Mouse (Mus musculus): ENCODE measurements at regions not wholly inside any gene's neighbourhood (a gene's known extent, or its start where the extent isn't known, plus 50 kb on each side); places are given as distances from the start of the nearest gene placed in this dataset.

GRCm38 (mm10) chr8:128214256-128214655 lies 144.1 kb upstream of the Nrp1 start:
- H3K36me3 ChIP-seq (ENCODE audit: control insufficient read depth, insufficient read depth, low read length, poor library complexity, severe bottlenecking): no peaks in the 10 kb centered on the region
- in situ Hi-C loops (cut with MboI; ENCODE audit: low sequenced_read_pairs in 2 of 2, unreplicated experiment in 2 of 2): no loop called here
- no peaks in the 10 kb centered on the region for H3K9me3 ChIP-seq (ENCODE audit: control insufficient read depth, insufficient read depth, low read depth, low read length)
- no peaks in the 10 kb centered on the region for H3K4me1 ChIP-seq (ENCODE audit: control insufficient read depth in 2 of 2, insufficient read depth in 2 of 2, low read length in 2 of 2, poor library complexity in 1 of 2)
- no peak overlapping the region for H3K9ac ChIP-seq (ENCODE audit: insufficient read depth, low read depth, low read length, poor library complexity, severe bottlenecking)
- no peak overlapping the region for H3K4me3 ChIP-seq (ENCODE audit: insufficient read depth in 1 of 2, low read depth in 1 of 2, low read length in 2 of 2, poor library complexity in 1 of 2, severe bottlenecking in 1 of 2)
- no peak overlapping the region for H3K27ac ChIP-seq (ENCODE audit: insufficient read depth, low read depth, low read length, poor library complexity, severe bottlenecking)
- TF ChIP-seq ZNF384 (IDR thresholded peaks at IDR 0.05; ENCODE audit: low read depth, low read length) (no peak), CHD2 (IDR thresholded peaks at IDR 0.05; ENCODE audit: low read depth, low read length) (no peak), ZC3H11A (IDR thresholded peaks at IDR 0.05; ENCODE audit: borderline replicate concordance, low read depth, low read length) (no peak), HCFC1 (IDR thresholded peaks at IDR 0.05; ENCODE audit: borderline replicate concordance, insufficient read depth, low read length) (no peak), MAFK (IDR thresholded peaks at IDR 0.05; ENCODE audit: insufficient read depth, low read depth, low read length) (no peak)
- DNase-seq (ENCODE audit: low read depth, low spot score): no peak

GRCm38 (mm10) chr8:128218886-128219285 lies 139.5 kb upstream of the Nrp1 start:
- Histone ChIP-seq H3K27ac (ENCODE audit: insufficient read depth, low read depth, low read length, poor library complexity, severe bottlenecking) (no peak overlapping the region), H3K9ac (ENCODE audit: insufficient read depth, low read depth, low read length, poor library complexity, severe bottlenecking) (no peak overlapping the region)
- in situ Hi-C loops (cut with MboI; ENCODE audit: low sequenced_read_pairs in 2 of 2, unreplicated experiment in 2 of 2): no loop called here

GRCm38 (mm10) chr8:128219539-128219938 lies 138.9 kb upstream of the Nrp1 start:
- Histone ChIP-seq H3K4me3 (ENCODE audit: insufficient read depth in 1 of 2, low read depth in 1 of 2, low read length in 2 of 2, poor library complexity in 1 of 2, severe bottlenecking in 1 of 2) (no peak overlapping the region), H3K9me3 (ENCODE audit: control insufficient read depth, insufficient read depth, low read depth, low read length) (no peaks in the 10 kb centered on the region), H3K9ac (ENCODE audit: insufficient read depth, low read depth, low read length, poor library complexity, severe bottlenecking) (no peak overlapping the region), H3K36me3 (ENCODE audit: control insufficient read depth, insufficient read depth, low read length, poor library complexity, severe bottlenecking) (no peaks in the 10 kb centered on the region), H3K27ac (ENCODE audit: insufficient read depth, low read depth, low read length, poor library complexity, severe bottlenecking) (no peak overlapping the region), H3K4me1 (ENCODE audit: control insufficient read depth in 2 of 2, insufficient read depth in 2 of 2, low read length in 2 of 2, poor library complexity in 1 of 2) (no peaks in the 10 kb centered on the region)
- in situ Hi-C loops (cut with MboI; ENCODE audit: low sequenced_read_pairs in 2 of 2, unreplicated experiment in 2 of 2): no loop called here
- TF ChIP-seq ZNF384 (IDR thresholded peaks at IDR 0.05; ENCODE audit: low read depth, low read length): no peak
- no peak for TF ChIP-seq MAFK (IDR thresholded peaks at IDR 0.05; ENCODE audit: insufficient read depth, low read depth, low read length)
- no peak for TF ChIP-seq CHD2 (IDR thresholded peaks at IDR 0.05; ENCODE audit: low read depth, low read length)
- TF ChIP-seq ZC3H11A (IDR thresholded peaks at IDR 0.05; ENCODE audit: borderline replicate concordance, low read depth, low read length): no peak
- TF ChIP-seq HCFC1 (IDR thresholded peaks at IDR 0.05; ENCODE audit: borderline replicate concordance, insufficient read depth, low read length): no peak
- DNase-seq (ENCODE audit: low read depth, low spot score): no peak

More at GRCm38 (mm10) chr8:128218886-128219285, 139.5 kb upstream of the Nrp1 start:
- no peaks in the 10 kb centered on the region for H3K4me1 ChIP-seq (ENCODE audit: control insufficient read depth in 2 of 2, insufficient read depth in 2 of 2, low read length in 2 of 2, poor library complexity in 1 of 2)
- H3K36me3 ChIP-seq (ENCODE audit: control insufficient read depth, insufficient read depth, low read length, poor library complexity, severe bottlenecking): no peaks in the 10 kb centered on the region
- H3K9me3 ChIP-seq (ENCODE audit: control insufficient read depth, insufficient read depth, low read depth, low read length): no peaks in the 10 kb centered on the region
- no peak overlapping the region for H3K4me3 ChIP-seq (ENCODE audit: insufficient read depth in 1 of 2, low read depth in 1 of 2, low read length in 2 of 2, poor library complexity in 1 of 2, severe bottlenecking in 1 of 2)
- TF ChIP-seq MAFK (IDR thresholded peaks at IDR 0.05; ENCODE audit: insufficient read depth, low read depth, low read length) (no peak), ZC3H11A (IDR thresholded peaks at IDR 0.05; ENCODE audit: borderline replicate concordance, low read depth, low read length) (no peak), CHD2 (IDR thresholded peaks at IDR 0.05; ENCODE audit: low read depth, low read length) (no peak), HCFC1 (IDR thresholded peaks at IDR 0.05; ENCODE audit: borderline replicate concordance, insufficient read depth, low read length) (no peak), ZNF384 (IDR thresholded peaks at IDR 0.05; ENCODE audit: low read depth, low read length) (no peak)
- no peak for DNase-seq (ENCODE audit: low read depth, low spot score)

GRCm38 (mm10) chr8:128223092-128223491 lies 135.3 kb upstream of the Nrp1 start:
- H3K36me3 ChIP-seq (ENCODE audit: control insufficient read depth, insufficient read depth, low read length, poor library complexity, severe bottlenecking): no peaks in the 10 kb centered on the region
- no peak overlapping the region for H3K9ac ChIP-seq (ENCODE audit: insufficient read depth, low read depth, low read length, poor library complexity, severe bottlenecking)
- H3K9me3 ChIP-seq (ENCODE audit: control insufficient read depth, insufficient read depth, low read depth, low read length): no peaks in the 10 kb centered on the region
- no peak overlapping the region for H3K27ac ChIP-seq (ENCODE audit: insufficient read depth, low read depth, low read length, poor library complexity, severe bottlenecking)
- TF ChIP-seq ZC3H11A (IDR thresholded peaks at IDR 0.05; ENCODE audit: borderline replicate concordance, low read depth, low read length) (no peak), ZNF384 (IDR thresholded peaks at IDR 0.05; ENCODE audit: low read depth, low read length) (no peak), HCFC1 (IDR thresholded peaks at IDR 0.05; ENCODE audit: borderline replicate concordance, insufficient read depth, low read length) (no peak), CHD2 (IDR thresholded peaks at IDR 0.05; ENCODE audit: low read depth, low read length) (no peak), MAFK (IDR thresholded peaks at IDR 0.05; ENCODE audit: insufficient read depth, low read depth, low read length) (no peak)
- no peaks in the 10 kb centered on the region for H3K4me1 ChIP-seq (ENCODE audit: control insufficient read depth in 2 of 2, insufficient read depth in 2 of 2, low read length in 2 of 2, poor library complexity in 1 of 2)
- H3K4me3 ChIP-seq (ENCODE audit: insufficient read depth in 1 of 2, low read depth in 1 of 2, low read length in 2 of 2, poor library complexity in 1 of 2, severe bottlenecking in 1 of 2): no peak overlapping the region
- no peak for DNase-seq (ENCODE audit: low read depth, low spot score)
- in situ Hi-C loops (cut with MboI; ENCODE audit: low sequenced_read_pairs in 2 of 2, unreplicated experiment in 2 of 2): no loop called here

- H3K4me1 ChIP-seq (ENCODE audit: control insufficient read depth in 2 of 2, insufficient read depth in 2 of 2, low read length in 2 of 2, poor library complexity in 1 of 2): no peaks in the 10 kb centered on the region
- H3K4me3 ChIP-seq (ENCODE audit: insufficient read depth in 1 of 2, low read depth in 1 of 2, low read length in 2 of 2, poor library complexity in 1 of 2, severe bottlenecking in 1 of 2): no peak overlapping the region
- no peaks in the 10 kb centered on the region for H3K9me3 ChIP-seq (ENCODE audit: control insufficient read depth, insufficient read depth, low read depth, low read length)
- no peaks in the 10 kb centered on the region for H3K36me3 ChIP-seq (ENCODE audit: control insufficient read depth, insufficient read depth, low read length, poor library complexity, severe bottlenecking)
- no peak for DNase-seq (ENCODE audit: low read depth, low spot score)
- no peak overlapping the region for H3K9ac ChIP-seq (ENCODE audit: insufficient read depth, low read depth, low read length, poor library complexity, severe bottlenecking)
- H3K27ac ChIP-seq (ENCODE audit: insufficient read depth, low read depth, low read length, poor library complexity, severe bottlenecking): no peak overlapping the region
- TF ChIP-seq ZNF384 (IDR thresholded peaks at IDR 0.05; ENCODE audit: low read depth, low read length): no peak
- no peak for TF ChIP-seq ZC3H11A (IDR thresholded peaks at IDR 0.05; ENCODE audit: borderline replicate concordance, low read depth, low read length)
- TF ChIP-seq HCFC1 (IDR thresholded peaks at IDR 0.05; ENCODE audit: borderline replicate concordance, insufficient read depth, low read length): no peak
- TF ChIP-seq MAFK (IDR thresholded peaks at IDR 0.05; ENCODE audit: insufficient read depth, low read depth, low read length): no peak
- TF ChIP-seq CHD2 (IDR thresholded peaks at IDR 0.05; ENCODE audit: low read depth, low read length): no peak
- in situ Hi-C loops (cut with MboI; ENCODE audit: low sequenced_read_pairs in 2 of 2, unreplicated experiment in 2 of 2): no loop called here
Measured at GRCm38 (mm10) chr8:128223522-128223921, 134.9 kb upstream of the Nrp1 start.

Data from ES-E14 (cell line).